Mouse (Mus musculus) limb, embryonic 10.5 days (tissue): Measurements from ENCODE around the gene Tuba3a. TPM values are rescaled to one million over a fixed set of nuclear protein-coding genes. Genes with fewer than 3 reads are reported as not detected.
"Not testable (repeated sequence)": the region's sequence is repeated elsewhere in the genome, so short reads cannot be mapped to it uniquely, and the experiment has no call there.

Experiments used
- DNase-seq: peaks from one replicate; pipeline ENCODE4 v3.0.0-alpha.2; 2017; ENCODE audit warnings: low spot score
- H3K27ac ChIP-seq: fragments of 300-500 bp; sonication (generic); 2 replicates; pipeline ENCODE4 v1.5.1; 2016; ENCODE audit warnings: mild to moderate bottlenecking
- H3K27me3 ChIP-seq: fragments of 300-500 bp; sonication (generic); 2 replicates; pipeline ENCODE4 v1.6.1; 2016; ENCODE audit warnings: low read depth, mild to moderate bottlenecking; ENCODE audit not compliant: poor library complexity, severe bottlenecking
- H3K36me3 ChIP-seq: fragments of 300-500 bp; sonication (generic); 2 replicates; pipeline ENCODE4 v1.6.1; 2016; ENCODE audit warnings: mild to moderate bottlenecking, moderate library complexity
- H3K4me1 ChIP-seq: fragments of 300-500 bp; sonication (generic); 2 replicates; pipeline ENCODE4 v1.6.1; 2016
- H3K4me3 ChIP-seq: fragments of 300-500 bp; sonication (generic); 2 replicates; pipeline ENCODE4 v1.5.1; 2016; ENCODE audit warnings: mild to moderate bottlenecking, moderate library complexity
- H3K9me3 ChIP-seq: fragments of 300-500 bp; sonication (generic); replicated peaks from 2 replicates; pipeline ENCODE4 v1.6.1; 2016; ENCODE audit warnings: mild to moderate bottlenecking
- WGBS: fragments of 180-500 bp; shearing (Covaris S2); methylation state at CpG from one replicate; pipeline ENCODE4 v1.1.7; 2016; 5-methylcytosine and 5-hydroxymethylcytosine counted together
- polyA plus RNA-seq: library from polyadenylated mRNA; unstranded; fragments of >200 nt; fragmentation: Nextera tagmentation; extraction: Ambion mirVana; gene quantifications from 2 replicates; pipeline ENCODE4 v1.2.1, GENCODE M21; 2016

Gene Tuba3a
- polyA plus RNA-seq, 1 experiment from 2014 or later, result 0.21 TPM

DNA sequence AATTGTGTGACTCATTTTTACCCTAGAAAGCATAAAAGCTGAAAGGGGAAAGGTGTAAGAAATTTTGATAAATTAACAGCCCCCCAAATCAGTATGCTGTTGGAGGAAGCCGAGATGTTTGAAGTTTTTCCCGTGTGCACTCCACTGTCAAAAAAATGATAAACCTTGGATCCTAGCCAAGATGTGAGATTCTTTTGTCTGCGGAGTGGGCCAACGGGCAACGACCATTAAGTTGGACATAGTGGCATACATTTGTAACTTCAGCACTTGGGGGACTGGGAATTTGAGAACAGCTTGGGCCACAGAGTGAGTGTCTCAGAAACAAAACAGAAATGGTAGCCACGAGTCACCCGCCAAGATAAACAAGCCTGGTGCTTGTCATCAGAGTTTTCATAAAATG lies 31.2 kb upstream of the Tuba3a start:
- peaks cover 38% of the 10 kb centered on the region for H3K4me1 ChIP-seq

DNA sequence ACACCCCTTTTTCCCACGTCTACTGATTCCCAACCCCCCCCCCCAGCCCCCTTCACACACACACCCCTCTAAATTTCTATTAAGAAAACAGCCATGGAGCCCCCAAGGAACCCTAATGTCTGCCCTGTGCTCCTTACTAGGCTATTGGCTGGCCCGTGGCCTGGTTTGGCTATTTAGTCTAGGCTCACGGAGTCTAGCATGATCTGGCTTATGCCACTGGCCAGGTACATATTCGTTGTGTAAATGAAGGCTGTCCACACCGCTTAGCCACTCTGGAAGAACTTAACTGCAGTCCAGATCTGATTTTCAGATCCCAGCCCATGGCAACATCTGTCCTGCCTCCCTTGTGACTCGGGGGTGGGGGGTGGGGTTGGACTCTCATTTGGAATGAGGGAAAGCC lies 28.9 kb upstream of the Tuba3a start:
- no peak overlapping the region for H3K4me3 ChIP-seq
- no peak for DNase-seq
- no peaks in the 10 kb centered on the region for H3K9me3 ChIP-seq
- peak overlapping the region; percentile 93 for H3K27ac ChIP-seq
- H3K4me1 ChIP-seq, result peaks cover 34% of the 10 kb centered on the region
- peaks cover 17% of the 10 kb centered on the region for H3K36me3 ChIP-seq
- WGBS, result 71% methylated on average over 6 of the region's 6 CpGs
- H3K27me3 ChIP-seq, result peaks cover 18% of the 10 kb centered on the region

More for the DNA sequence above, 31.2 kb upstream of the Tuba3a start:
- 81% methylated on average over 7 of the region's 7 CpGs for WGBS
- H3K27ac ChIP-seq, result no peak overlapping the region
- no peak overlapping the region for H3K4me3 ChIP-seq
- peaks cover 5% of the 10 kb centered on the region; the same call in 1 of the 2 replicates for H3K36me3 ChIP-seq
- H3K27me3 ChIP-seq, result peaks cover 41% of the 10 kb centered on the region
- no peak for DNase-seq
- no peaks in the 10 kb centered on the region for H3K9me3 ChIP-seq

DNA sequence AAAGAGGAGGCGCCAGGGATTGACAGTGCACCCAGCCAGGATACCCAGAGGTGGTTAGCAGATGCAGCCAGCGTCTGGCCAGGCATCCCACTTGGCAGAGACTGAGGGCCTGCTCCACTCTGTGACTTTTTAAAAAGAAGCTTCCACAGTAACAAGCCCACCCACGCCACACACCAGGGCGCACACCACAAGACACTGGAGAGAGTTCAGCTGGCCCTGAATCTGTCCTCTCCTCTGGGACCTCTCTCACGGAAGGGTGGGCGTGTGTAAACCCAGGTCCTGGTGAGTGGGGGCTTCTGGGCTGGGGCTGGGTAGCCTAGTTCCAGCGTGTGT lies 28.4 kb upstream of the Tuba3a start:
- WGBS, result 63% methylated on average over 7 of the region's 7 CpGs
- DNase-seq, result no peak
- Histone ChIP-seq H3K27me3 (peaks cover 12% of the 10 kb centered on the region), H3K36me3 (peaks cover 22% of the 10 kb centered on the region), H3K4me3 (peak overlapping the region; percentile 56), H3K4me1 (peaks cover 39% of the 10 kb centered on the region), H3K27ac (peak overlapping the region; percentile 93), H3K9me3 (no peaks in the 10 kb centered on the region)

DNA sequence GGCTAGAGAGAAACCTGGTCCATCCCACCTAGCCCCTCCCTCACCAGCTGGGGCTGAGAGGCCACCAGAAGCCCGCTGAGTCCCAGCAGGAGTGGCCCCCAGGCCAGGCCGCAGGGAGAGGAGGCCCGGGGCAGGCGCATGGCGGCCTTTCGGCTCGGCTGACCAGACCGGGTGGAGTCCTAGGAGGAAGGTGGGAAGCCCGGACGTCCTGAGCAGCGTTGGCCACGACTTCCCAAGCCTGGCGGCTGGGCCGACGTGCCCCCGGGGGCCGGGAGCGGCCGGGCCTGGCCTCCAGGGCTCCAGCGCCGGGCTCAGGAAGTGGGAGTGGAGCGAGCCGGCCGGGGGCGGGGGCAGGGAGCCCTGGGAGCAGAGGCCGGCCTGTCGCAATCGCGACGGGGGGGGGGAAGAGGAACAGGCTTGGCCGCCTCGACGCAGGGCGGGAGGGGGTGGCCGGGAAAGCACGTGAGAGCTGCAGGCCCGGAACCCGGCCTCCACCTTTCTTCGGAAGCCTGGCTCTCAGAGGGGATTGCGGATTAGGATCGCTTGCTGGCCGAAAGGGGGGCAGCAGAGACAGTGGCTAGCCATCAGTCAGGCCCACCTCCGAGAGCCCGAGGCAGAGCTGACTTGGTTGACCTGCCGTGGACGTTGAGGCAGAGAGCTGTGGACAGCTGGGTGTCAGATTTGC lies 27.8 kb upstream of the Tuba3a start, which contains the start of gene Ltbr:
Gene Ltbr (minus strand): TSS at position 340 of the 685 bp plus-strand sequence.
- H3K27me3 ChIP-seq, result peaks cover 7% of the 10 kb centered on the region; the same call in 1 of the 2 replicates
- H3K4me3 ChIP-seq, result peak within 1 kb of the TSS; percentile 56
- H3K27ac ChIP-seq, result peak within 1 kb of the TSS; percentile 93
- under 1% methylated on average over 46 of the region's 46 CpGs for WGBS
- DNase-seq, result peak; percentile 86
- H3K36me3 ChIP-seq, result peaks cover 28% of the 10 kb centered on the region
- no peaks in the 10 kb centered on the region for H3K9me3 ChIP-seq
- H3K4me1 ChIP-seq, result peaks cover 45% of the 10 kb centered on the region

DNA sequence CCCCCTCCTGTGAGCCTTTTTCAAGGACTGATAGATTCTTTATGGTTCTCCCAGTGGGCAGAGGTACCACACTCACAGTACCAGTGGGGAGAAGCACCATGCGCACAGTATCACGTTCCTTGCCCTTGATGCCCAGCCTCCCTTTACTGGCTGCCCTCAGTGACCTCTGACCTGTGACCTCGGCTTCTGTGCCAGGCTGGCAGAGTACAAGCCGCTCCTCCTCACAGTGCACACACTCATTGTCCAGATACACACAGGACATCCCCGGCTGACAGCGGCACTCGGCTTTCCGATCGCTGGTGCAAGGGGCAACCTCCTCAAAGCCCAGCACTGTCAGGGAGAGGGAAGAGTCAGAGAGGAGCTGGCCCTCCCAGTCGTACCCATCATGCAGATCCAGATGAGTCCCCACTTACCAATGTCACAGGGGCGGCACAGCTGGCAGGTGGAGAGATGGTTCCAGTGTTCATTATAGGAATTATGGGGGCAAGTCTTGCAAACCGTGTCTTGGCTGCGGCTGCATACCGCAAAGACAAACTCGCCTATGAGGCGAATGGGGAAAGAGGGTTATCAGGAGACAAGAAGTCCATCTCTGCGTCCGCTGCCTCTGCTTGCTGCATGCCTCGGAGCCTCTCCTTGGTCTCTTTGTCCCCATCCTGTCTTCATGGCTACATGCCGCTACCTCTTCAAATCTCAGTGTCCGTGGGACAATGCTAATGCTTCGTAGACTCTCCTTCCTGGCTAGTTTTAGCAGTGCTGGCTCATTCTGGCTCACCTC lies 26.9 kb upstream of the Tuba3a start:
- Histone ChIP-seq H3K4me3 (peak overlapping the region; percentile 56), H3K27me3 (0 out of 2 replicates have a peak, but pooled peaks cover 3% of the 10 kb centered on the region), H3K9me3 (no peaks in the 10 kb centered on the region), H3K36me3 (peaks cover 36% of the 10 kb centered on the region), H3K27ac (peak overlapping the region; percentile 93), H3K4me1 (peaks cover 46% of the 10 kb centered on the region)
- WGBS, result 72% methylated on average over 22 of the region's 22 CpGs
- DNase-seq, result peak; percentile 46

DNA sequence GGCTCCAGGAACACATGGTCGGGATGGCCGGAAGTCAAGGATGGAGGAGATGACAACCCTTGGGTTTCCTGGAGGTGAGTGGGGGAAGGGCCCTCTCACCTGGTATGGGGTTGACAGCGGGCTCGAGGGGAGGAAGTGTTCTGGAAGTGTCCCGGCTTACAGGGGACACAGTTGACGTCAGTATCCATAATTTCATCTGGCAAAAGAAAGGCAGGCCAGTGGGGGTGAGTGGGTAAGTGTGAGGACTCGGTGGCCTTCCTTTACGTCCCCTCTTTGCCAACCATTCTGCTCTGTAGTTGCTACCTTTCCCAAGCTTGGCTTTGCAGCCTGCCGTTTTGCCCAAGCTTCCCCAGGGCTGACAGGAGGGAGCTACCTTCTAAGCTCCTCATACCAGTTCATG lies 26.3 kb upstream of the Tuba3a start:
- DNase-seq, result no peak
- Histone ChIP-seq H3K27ac (peak overlapping the region; percentile 93), H3K27me3 (0 out of 2 replicates have a peak, but pooled peaks cover 3% of the 10 kb centered on the region), H3K4me3 (peak overlapping the region; percentile 56), H3K4me1 (peaks cover 46% of the 10 kb centered on the region), H3K9me3 (no peaks in the 10 kb centered on the region), H3K36me3 (peaks cover 42% of the 10 kb centered on the region)
- 88% methylated on average over 9 of the region's 9 CpGs for WGBS

DNA sequence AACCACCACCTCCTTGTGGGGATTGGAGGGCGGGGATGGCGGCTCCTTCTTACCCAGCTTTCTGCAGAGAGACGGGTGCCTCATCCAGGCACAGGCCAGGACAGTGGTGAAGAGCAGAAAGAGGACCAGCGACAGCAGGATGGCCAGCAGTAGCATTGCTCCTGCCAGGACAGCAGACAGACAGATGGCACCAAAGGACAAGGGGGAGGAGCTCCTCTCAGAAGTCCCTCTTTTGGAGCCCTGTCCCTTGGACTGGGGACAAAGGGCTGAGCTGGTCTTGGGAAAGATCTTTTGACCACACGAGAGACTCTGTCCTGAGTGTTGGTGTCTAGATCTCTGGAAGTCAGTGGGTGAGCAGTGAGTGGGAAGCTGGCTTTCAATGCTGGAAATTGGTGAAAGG lies 23.6 kb upstream of the Tuba3a start:
- H3K4me3 ChIP-seq, result no peak overlapping the region
- no peaks in the 10 kb centered on the region for H3K9me3 ChIP-seq
- DNase-seq, result no peak
- H3K27me3 ChIP-seq, result no peaks in the 10 kb centered on the region
- peaks cover 57% of the 10 kb centered on the region for H3K36me3 ChIP-seq
- WGBS, result 30% methylated on average over 5 of the region's 5 CpGs
- H3K27ac ChIP-seq, result no peak overlapping the region
- H3K4me1 ChIP-seq, result peaks cover 40% of the 10 kb centered on the region

DNA sequence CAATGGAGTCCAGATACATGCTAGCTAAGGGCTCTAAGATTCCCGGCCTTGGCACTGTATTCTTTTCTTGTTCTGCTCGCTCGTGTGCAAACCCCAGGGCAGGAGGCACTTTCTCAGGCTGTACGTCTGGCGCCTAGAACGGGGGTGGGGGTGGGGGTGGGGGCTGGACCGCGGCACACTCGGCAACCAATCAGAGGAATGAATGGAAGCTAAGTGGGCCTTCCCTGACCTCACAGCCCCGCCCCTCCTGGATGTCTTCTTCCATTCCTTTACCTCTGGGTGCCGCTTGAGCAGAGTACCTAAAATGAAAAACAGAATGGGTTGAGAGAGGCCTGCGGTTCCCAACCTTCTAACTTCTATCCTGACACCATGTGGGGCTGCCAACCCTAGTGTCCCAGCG lies 23.1 kb upstream of the Tuba3a start:
- Histone ChIP-seq H3K27ac (peak overlapping the region; percentile 66), H3K27me3 (no peaks in the 10 kb centered on the region), H3K36me3 (peaks cover 57% of the 10 kb centered on the region), H3K9me3 (no peaks in the 10 kb centered on the region), H3K4me3 (0 out of 2 replicates have a peak overlapping the region, but pooled peaks have one; percentile 13), H3K4me1 (peaks cover 35% of the 10 kb centered on the region)
- peak; percentile 62 for DNase-seq
- 7% methylated on average over 13 of the region's 13 CpGs for WGBS

DNA sequence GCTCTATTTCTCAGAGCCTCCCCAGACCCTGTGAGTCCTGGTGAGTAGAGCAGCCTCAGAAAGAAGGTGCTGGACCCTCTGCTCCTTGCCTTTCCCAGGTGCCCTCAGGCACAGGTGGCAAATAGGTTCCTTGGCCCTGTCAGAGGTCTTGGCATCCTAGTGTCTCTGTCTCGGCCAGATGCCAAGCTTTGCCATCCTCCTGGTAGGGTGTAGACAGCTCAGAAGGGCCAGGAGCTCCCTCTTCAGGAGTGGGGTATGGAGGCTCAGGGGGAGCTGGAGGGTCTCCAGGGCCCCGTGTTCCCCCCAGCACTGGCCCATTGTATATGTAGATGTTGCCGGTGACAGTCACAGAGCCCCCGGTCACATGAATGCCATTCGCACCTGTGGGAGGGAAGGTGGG lies 21.2 kb upstream of the Tuba3a start:
- no peak for DNase-seq
- H3K27ac ChIP-seq, result no peak overlapping the region
- 95% methylated on average over 5 of the region's 5 CpGs for WGBS

DNA sequence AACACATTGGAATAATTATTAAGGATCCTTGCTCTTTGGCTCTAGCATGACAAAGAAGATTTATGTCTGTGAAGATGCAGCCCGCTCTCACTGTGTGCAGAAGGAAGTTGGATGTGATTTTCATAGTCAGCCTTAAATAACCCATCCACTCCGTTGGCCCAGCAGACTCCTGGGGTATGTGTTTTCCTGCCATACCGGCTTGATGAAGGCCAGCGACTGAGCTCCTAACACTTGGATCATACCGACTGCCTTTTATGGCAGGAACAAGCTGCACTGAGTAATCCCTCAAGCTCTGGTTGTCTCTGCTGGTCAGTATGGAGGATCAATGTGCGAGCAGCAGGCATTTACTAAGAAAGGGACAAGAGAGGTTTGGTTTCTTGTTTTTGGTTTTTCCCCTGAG lies 19.6 kb upstream of the Tuba3a start:
- H3K4me1 ChIP-seq, result peaks cover 16% of the 10 kb centered on the region
- H3K9me3 ChIP-seq, result no peaks in the 10 kb centered on the region
- peaks cover 42% of the 10 kb centered on the region for H3K36me3 ChIP-seq
- no peak for DNase-seq
- WGBS, result 92% methylated on average over 6 of the region's 6 CpGs
- H3K27ac ChIP-seq, result no peak overlapping the region
- H3K4me3 ChIP-seq, result no peak overlapping the region
- H3K27me3 ChIP-seq, result no peaks in the 10 kb centered on the region

More for the DNA sequence above, 21.2 kb upstream of the Tuba3a start:
- H3K4me1 ChIP-seq, result peaks cover 20% of the 10 kb centered on the region
- H3K4me3 ChIP-seq, result no peak overlapping the region
- H3K9me3 ChIP-seq, result no peaks in the 10 kb centered on the region
- no peaks in the 10 kb centered on the region for H3K27me3 ChIP-seq
- H3K36me3 ChIP-seq, result peaks cover 52% of the 10 kb centered on the region

DNA sequence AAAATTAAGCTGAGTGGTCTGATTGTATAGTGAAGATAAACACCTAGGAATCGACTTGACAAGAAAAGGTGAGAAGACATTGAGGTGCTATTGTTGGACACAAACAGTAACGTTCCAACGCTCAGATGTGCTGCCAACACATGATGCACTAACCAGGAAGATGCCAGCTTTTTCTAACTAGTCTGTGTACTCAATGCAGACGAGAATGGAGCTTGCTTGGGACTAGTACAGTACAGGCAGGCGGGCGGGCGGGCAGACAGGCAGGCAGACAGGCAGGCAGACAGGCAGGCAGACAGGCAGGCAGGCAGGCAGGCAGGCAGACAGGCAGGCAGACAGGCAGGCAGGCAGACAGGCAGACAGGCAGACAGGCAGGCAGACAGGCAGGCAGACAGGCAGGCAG lies 18.6 kb upstream of the Tuba3a start:
- H3K4me1 ChIP-seq, result peaks cover 12% of the 10 kb centered on the region
- H3K4me3 ChIP-seq, H3K27ac ChIP-seq, H3K9me3 ChIP-seq, DNase-seq, H3K27me3 ChIP-seq: not testable (repeated sequence)
- H3K36me3 ChIP-seq, result peaks cover 37% of the 10 kb centered on the region
- WGBS, result 89% methylated on average over 7 of the region's 7 CpGs

DNA sequence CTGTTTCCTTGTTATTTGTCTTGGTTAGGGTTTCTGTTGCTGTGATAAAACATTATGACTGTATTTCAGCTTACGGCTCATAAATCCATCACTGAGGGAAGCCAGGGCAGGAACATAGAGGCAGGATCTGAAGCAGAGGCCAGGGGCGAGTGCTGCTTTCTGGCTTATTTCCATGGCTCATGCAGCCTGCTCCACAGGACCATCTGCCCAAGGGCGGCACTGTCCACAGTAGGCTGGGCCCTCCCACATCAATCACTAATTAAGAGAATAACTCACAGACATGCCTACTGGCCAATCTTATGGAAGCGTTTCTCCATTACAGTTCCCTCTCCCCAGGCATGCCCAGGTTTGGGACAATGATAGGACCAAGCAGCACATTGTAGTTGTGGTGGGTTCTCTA lies 17.4 kb upstream of the Tuba3a start:
- Histone ChIP-seq H3K36me3 (peaks cover 26% of the 10 kb centered on the region), H3K4me1 (peaks cover 3% of the 10 kb centered on the region; the same call in 1 of the 2 replicates), H3K27me3 (no peaks in the 10 kb centered on the region), H3K9me3 (no peaks in the 10 kb centered on the region), H3K27ac (no peak overlapping the region), H3K4me3 (no peak overlapping the region)
- DNase-seq, result no peak
- 84% methylated on average over 4 of the region's 4 CpGs for WGBS
